Mouse (Mus musculus) thymus, postnatal 4 days (tissue): ENCODE measurements around the gene Nrgn.

Experiments used
- DNase-seq: peaks from one replicate; pipeline ENCODE4 v3.0.0; 2021

Nrgn gene

DNA sequence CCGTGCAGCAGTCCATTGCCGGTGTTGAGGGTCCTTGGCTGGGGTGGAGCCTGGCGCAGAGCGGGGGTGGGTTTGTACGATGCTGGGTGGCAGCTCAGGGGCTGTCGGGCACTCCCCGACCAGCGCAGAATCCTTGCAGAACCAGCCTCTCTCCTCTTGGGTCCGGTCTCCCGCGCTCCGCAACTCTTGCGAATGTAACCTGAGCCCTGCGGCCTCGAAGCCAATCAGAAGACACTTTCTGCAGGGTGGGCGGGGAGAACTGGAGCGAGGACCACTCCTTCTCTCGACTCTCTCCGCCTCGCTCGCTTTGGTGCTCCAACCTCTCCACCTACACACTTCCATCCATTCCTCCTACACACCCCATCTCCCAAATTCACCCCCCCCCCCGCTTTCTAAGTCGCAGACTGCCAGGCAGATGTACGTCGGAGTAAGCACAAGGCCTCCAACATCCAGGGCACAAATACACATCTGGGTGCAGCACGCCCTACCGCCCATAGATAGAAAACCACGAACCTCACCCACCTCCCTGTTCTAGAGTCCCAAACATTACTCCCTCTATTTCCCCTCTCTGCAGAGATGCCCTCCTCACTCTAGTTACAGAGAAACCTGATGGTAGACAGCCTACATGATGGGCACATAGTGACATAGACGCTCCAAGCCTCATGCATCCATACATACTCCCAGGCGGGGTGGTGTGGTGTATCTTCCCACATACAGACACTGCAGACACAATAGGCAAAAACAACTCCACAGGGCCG, at the start of gene Nrgn:
Nrgn (minus strand) TSS at position 369 of the 758 bp plus-strand sequence.
- peak; percentile 78 for DNase-seq

DNA sequence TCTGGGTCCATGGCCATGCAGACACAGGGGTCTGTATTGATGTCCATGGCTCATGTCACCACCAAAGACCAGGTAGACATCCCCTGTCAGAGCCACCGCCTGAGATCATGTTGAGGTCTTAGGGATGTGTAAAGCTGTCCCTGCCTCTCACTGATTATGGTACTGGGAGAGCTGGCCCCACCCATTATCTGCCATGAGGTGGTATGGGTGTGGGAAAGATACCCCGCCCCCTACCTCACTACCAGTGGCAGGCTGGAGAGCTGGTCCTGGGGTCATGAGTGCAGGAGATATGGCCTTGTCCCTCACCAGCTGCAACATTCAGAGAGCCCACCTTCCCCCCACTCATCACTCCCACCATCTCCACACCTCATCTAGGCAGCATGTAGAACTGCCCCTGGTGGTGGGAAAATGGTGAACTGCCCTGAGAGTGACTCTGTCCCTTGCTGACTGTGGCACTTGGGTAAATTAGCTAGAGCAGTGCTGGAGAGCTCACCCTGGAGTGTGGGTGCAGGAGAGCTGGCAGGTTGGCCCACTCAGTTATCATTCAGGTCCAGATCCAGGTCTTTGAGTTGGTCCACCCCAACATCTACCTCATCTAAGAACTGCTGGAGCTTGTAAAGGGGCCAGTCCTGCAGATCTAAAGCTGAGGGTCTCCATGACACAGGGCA, 48.0 kb upstream of the Nrgn start:
- no peak for DNase-seq

GRCm38 (mm10) chr9:37598637-37599036, 45.9 kb upstream of the Nrgn start:
- no peak for DNase-seq

DNA sequence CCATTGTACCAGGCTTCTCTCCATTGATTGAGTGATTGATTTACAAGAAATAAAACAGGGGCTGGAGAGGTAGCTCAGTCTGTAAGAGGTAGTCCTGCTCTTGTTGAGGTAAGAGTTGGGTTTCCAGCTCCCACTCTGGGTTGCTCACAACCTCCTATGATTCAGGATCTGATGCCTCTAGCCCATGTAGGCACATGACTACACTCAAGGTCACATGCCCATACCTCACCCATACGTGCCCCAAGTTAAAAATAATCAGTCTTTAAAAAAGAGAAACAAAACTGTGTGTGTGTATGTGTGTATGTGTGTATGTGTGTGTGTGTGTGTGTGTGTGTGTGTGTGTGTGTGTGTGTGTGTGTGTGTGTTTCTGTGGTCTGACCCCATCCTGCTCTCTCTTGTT, 42.9 kb upstream of the Nrgn start:
- DNase-seq = no peak

- DNase-seq = no peak
Measured at GRCm38 (mm10) chr9:37593690-37594089, 41.0 kb upstream of the Nrgn start.

GRCm38 (mm10) chr9:37592633-37593032, 39.9 kb upstream of the Nrgn start:
- no peak for DNase-seq

GRCm38 (mm10) chr9:37592025-37592424, 39.3 kb upstream of the Nrgn start:
- no peak for DNase-seq

DNA sequence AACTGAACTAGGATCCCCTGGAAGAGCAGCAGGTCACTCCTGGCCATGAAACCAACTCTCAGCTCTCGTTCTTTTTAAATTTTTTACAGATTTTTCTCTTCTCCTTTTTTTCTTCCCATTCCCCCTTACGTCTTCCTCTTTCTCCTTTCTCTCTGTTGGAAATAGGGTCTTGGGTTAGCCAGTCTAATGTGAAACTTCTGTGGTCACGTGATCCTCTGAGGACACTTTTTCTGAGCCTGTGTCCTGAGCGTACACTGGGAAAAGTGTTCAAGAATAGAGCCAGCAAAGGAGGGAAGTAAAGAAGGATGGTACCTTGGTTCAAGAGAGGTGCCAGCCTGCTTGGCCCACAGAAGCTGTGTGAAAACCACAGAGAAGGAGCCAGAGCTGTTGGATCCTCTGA, 37.7 kb upstream of the Nrgn start:
- DNase-seq = no peak

- DNase-seq = no peak
Measured at GRCm38 (mm10) chr9:37586718-37587117, 34.0 kb upstream of the Nrgn start.

DNA sequence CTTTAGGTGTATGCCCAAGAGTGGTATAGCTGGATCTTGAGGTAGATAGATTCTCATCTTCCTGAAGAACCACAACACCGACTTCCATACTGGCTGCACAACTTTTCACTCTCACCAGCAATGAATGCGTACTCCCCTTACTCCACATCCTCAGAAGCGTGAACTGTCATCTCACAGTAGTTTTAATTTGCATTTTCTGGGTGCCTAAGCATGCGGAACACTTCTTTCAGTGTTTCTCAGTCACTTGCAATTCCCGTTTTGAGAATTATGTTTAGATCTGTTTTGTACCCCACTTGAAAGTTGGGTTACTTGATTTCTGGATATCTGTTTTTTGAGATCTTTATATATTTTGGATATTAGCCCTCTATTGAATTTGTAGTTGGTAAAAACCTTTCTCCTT, 30.9 kb upstream of the Nrgn start:
- no peak for DNase-seq

- DNase-seq = peak; percentile 53
Measured at GRCm38 (mm10) chr9:37576436-37576930, 23.8 kb upstream of the Nrgn start.

GRCm38 (mm10) chr9:37572204-37572876, 19.6 kb upstream of the Nrgn start:
- DNase-seq = no peak

- no peak for DNase-seq
Measured at GRCm38 (mm10) chr9:37569231-37569835, 16.6 kb upstream of the Nrgn start.

DNA sequence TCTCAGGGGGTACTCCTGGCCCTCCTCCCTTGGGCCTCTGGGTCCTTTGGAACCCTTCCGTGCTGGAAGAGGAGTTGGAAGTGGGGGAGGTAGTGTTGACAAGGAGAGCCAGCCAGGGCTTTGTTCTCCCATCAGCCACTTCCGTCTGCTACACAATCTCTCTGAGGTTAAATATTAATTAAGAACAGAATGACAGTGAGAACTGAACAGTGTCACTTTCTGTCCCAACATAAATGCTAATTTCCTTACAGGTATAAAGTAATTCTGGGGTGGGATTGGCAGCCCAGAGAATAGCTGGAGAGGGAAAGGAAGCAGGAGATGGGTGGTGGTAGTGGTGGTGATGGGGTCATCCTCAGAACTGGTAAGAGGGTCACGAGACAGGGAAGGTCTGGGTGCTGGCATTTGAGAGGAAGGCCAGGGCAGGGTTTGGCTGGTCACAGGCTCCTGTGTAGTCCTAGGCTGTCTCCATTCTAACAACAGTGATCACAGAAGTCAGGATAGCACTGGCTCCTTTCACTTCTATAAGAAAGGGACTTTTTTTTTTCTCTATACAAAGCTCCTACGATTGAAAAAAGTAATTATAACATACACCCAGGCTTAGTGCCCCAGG, 16.0 kb upstream of the Nrgn start:
- DNase-seq = no peak

- no peak for DNase-seq
Measured at GRCm38 (mm10) chr9:37567892-37568604, 15.3 kb upstream of the Nrgn start.

- DNase-seq = peak; percentile 12
Measured at GRCm38 (mm10) chr9:37567454-37567853, 14.8 kb upstream of the Nrgn start.

GRCm38 (mm10) chr9:37567019-37567418, 14.3 kb upstream of the Nrgn start:
- no peak for DNase-seq

DNA sequence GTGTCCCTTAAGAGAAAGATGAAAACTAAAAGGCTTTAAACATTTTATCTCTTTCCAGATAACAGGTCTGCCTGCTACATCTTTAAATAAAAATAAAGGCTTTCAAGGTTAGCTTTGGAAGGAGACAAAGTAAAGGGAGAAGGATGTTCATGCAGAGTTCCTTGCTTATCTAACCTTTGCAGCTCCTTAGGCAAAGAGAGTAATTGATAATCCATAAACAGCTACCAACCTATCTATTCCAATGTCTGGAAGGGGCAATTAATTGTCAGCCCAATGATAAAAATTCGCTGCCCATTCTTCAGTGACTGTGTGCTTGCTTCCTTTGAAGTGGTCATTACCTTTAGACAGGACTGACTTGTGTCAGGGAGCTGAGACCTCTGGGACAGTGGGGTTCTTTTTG, 11.1 kb upstream of the Nrgn start:
- DNase-seq = no peak

GRCm38 (mm10) chr9:37560617-37561016, 7.9 kb upstream of the Nrgn start:
- no peak for DNase-seq

GRCm38 (mm10) chr9:37556366-37556765, 3.7 kb upstream of the Nrgn start:
- DNase-seq = no peak

- no peak for DNase-seq
Measured at GRCm38 (mm10) chr9:37554838-37555748, 2.4 kb upstream of the Nrgn start, which contains the start of gene Siae. Siae (plus strand) TSS chr9:37555698.
